Mouse (Mus musculus) MEL (cell line): ENCODE measurements around the gene Zfp90.

Source experiments
- CHD2 ChIP-seq: IDR thresholded peaks from 2 replicates; pipeline ENCODE4 v1.6.1; 2011; ENCODE audit warnings: low read length, improper control_type of control experiment
- CTCF ChIP-seq, 3 experiments: IDR thresholded peaks in 2 of 3; conservative IDR thresholded peaks in 1 of 3; 2 replicates each; pipeline ENCODE4 v1.5.1; 2011 to 2012; ENCODE audit warnings: low read length in 3 of 3, low read depth in 2 of 3, mild to moderate bottlenecking in 2 of 3, improper control_type of control experiment in 1 of 3, inconsistent platforms in 1 of 3, mixed read lengths in 1 of 3, moderate library complexity in 1 of 3; ENCODE audit not compliant: control insufficient read depth in 1 of 3, insufficient read depth in 1 of 3, poor library complexity in 1 of 3, severe bottlenecking in 1 of 3
- E2F4 ChIP-seq: IDR thresholded peaks from 2 replicates; pipeline ENCODE4 v1.6.1; 2011; ENCODE audit warnings: low read depth, low read length, improper control_type of control experiment, borderline replicate concordance
- EP300 ChIP-seq, 2 experiments: IDR thresholded peaks; 2 replicates each; pipeline ENCODE4 v1.6.1; 2011; ENCODE audit warnings: improper control_type of control experiment in 2 of 2, low read length in 2 of 2, low read depth in 1 of 2, mild to moderate bottlenecking in 1 of 2
- MAFK ChIP-seq: IDR thresholded peaks from 2 replicates; pipeline ENCODE4 v1.6.1; 2011; ENCODE audit warnings: low read depth, mild to moderate bottlenecking, low read length, improper control_type of control experiment, borderline replicate concordance
- POLR2AphosphoS5 ChIP-seq: IDR thresholded peaks from 2 replicates; pipeline ENCODE4 v1.6.1; 2012; ENCODE audit warnings: low read depth, borderline replicate concordance, mild to moderate bottlenecking, inconsistent platforms, low read length, moderate library complexity, mixed read lengths
- USF1 ChIP-seq: IDR thresholded peaks from 2 replicates; pipeline ENCODE4 v1.6.1; 2014; ENCODE audit warnings: low read depth, mild to moderate bottlenecking, inconsistent platforms, low read length, improper control_type of control experiment, moderate library complexity
- ZC3H11A ChIP-seq: IDR thresholded peaks from 2 replicates; pipeline ENCODE4 v1.6.1; 2012; ENCODE audit warnings: low read depth, mild to moderate bottlenecking, inconsistent platforms, low read length, improper control_type of control experiment

GRCm38 (mm10) chr8:106440146-106440545 lies 25.0 kb downstream of the Zfp90 start:
- TF ChIP-seq CTCF (IDR thresholded peaks at IDR 0.05 in 2 of 3, conservative IDR thresholded peaks at IDR 0.05 in 1 of 3; ENCODE audit: control insufficient read depth in 1 of 3, insufficient read depth in 1 of 3, low read depth in 2 of 3, low read length in 3 of 3, poor library complexity in 1 of 3, severe bottlenecking in 1 of 3), result no peak
- no peak for TF ChIP-seq EP300 (IDR thresholded peaks at IDR 0.05; ENCODE audit: low read depth in 1 of 2, low read length in 2 of 2)
- no peak for TF ChIP-seq CHD2
- TF ChIP-seq USF1, result no peak
- no peak for TF ChIP-seq MAFK
- no peak for TF ChIP-seq ZC3H11A
- TF ChIP-seq POLR2AphosphoS5, result no peak
- no peak for TF ChIP-seq E2F4
